Mouse (Mus musculus) kidney, embryonic 16.5 days (tissue): Measurements from ENCODE around the gene Gm49403. TPM values are rescaled to one million over a fixed set of nuclear protein-coding genes. Genes with fewer than 3 reads are reported as not detected.
"Not testable (repeated sequence)": the region's sequence is repeated elsewhere in the genome, so short reads cannot be mapped to it uniquely, and the experiment has no call there.

Experiments
- ATAC-seq: fragments of 200-750 bp; cut with Nextera tagmentation; 2 replicates; pipeline ENCODE4 v1.8.0; 2017; ENCODE audit warnings: moderate TSS enrichment; ENCODE audit not compliant: low FRiP score, low TSS enrichment
- H3K27ac ChIP-seq: fragments of 300-500 bp; sonication (generic); 2 replicates; pipeline ENCODE4 v1.5.1; 2014; ENCODE audit warnings: low read length
- H3K27me3 ChIP-seq: fragments of 300-500 bp; sonication (generic); 2 replicates; pipeline ENCODE4 v1.6.1; 2014; ENCODE audit warnings: low read length, control low read depth, mixed read lengths; ENCODE audit not compliant: insufficient read depth
- H3K36me3 ChIP-seq: fragments of 300-500 bp; sonication (generic); 2 replicates; pipeline ENCODE4 v1.6.1; 2014; ENCODE audit warnings: low read length, control low read depth, mixed read lengths; ENCODE audit not compliant: insufficient read depth
- H3K4me1 ChIP-seq: fragments of 300-500 bp; sonication (generic); 2 replicates; pipeline ENCODE4 v1.6.1; 2014; ENCODE audit warnings: low read length, control low read depth, mixed read lengths; ENCODE audit not compliant: insufficient read depth
- H3K4me2 ChIP-seq: fragments of 300-500 bp; sonication (generic); replicated peaks from 2 replicates; pipeline ENCODE4 v1.6.1; 2014; ENCODE audit warnings: low read depth, low read length
- H3K4me3 ChIP-seq: fragments of 300-500 bp; sonication (generic); 2 replicates; pipeline ENCODE4 v1.5.1; 2014; ENCODE audit warnings: mild to moderate bottlenecking, low read length
- H3K9ac ChIP-seq: fragments of 300-500 bp; sonication (generic); replicated peaks from 2 replicates; pipeline ENCODE4 v1.6.1; 2014; ENCODE audit warnings: low read length
- H3K9me3 ChIP-seq: fragments of 300-500 bp; sonication (generic); 2 replicates; pipeline ENCODE4 v1.6.1; 2016; ENCODE audit warnings: low read length, control low read depth
- WGBS: fragments of 180-500 bp; shearing (Covaris S2); extraction: QIAGEN DNeasy Blood & Tissue Kit; methylation state at CpG from one replicate; pipeline ENCODE4 v1.1.7; 2014; 5-methylcytosine and 5-hydroxymethylcytosine counted together
- polyA plus RNA-seq: library from polyadenylated mRNA; unstranded; fragments of >200 nt; fragmentation: Nextera tagmentation; extraction: Ambion mirVana; gene quantifications from 2 replicates; pipeline ENCODE4 v1.2.1, GENCODE M21; 2015

The Gm49403 gene
- polyA plus RNA-seq, 1 experiment from 2014 or later: not detected

DNA sequence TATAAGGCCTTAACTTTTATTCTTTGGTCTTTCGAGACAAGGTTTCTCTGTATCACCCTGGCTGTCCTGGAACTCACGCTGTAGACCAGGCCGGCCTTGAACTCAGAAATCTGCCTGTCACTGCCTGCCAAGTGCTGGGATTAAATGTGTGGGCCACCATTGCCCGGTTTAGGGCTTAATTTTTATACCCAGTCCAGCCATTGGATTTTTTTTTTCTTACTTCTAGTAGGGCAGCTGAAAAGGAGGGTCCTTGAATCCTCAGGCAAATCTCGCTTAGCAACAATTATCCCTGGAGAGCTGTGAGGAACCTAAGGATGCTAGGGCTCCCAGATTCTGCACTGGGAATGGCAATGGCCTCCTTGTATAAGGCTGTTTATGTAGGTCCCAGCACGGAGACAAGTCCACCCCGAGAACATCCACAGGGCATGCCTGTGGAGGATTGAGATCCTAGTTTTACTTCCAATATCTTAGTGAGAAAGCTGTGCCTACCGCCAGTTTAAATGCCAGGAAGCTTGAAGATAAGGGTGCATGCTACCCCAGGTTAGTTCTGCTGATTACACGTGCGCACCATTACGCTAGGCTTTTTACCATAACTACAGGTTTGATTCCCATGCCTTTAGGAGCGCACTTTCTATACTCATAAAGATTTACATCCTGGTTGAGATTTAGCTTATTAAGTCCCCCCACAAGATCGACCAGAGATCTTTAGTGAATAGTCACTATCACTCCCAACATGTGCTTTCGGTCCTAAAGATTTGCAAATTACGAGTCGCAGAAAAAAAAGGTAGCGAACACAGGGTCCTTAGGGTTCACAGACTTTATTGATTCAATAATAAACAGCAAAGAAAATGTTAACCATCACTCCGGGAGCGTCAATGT, 4.1 kb downstream of the Gm49403 start:
- no peak for ATAC-seq
- Histone ChIP-seq H3K36me3 (peaks cover 13% of the 10 kb centered on the region; the same call in 1 of the 2 replicates), H3K27me3 (no peaks in the 10 kb centered on the region), H3K9me3 (no peaks in the 10 kb centered on the region), H3K4me1 (peaks cover 17% of the 10 kb centered on the region), H3K27ac (peak overlapping the region; percentile 86), H3K9ac (peak overlapping the region; percentile 92), H3K4me3 (peak overlapping the region; percentile 81), H3K4me2 (peak overlapping the region; percentile 88)
- WGBS: 15% methylated on average over 19 of the region's 19 CpGs

DNA sequence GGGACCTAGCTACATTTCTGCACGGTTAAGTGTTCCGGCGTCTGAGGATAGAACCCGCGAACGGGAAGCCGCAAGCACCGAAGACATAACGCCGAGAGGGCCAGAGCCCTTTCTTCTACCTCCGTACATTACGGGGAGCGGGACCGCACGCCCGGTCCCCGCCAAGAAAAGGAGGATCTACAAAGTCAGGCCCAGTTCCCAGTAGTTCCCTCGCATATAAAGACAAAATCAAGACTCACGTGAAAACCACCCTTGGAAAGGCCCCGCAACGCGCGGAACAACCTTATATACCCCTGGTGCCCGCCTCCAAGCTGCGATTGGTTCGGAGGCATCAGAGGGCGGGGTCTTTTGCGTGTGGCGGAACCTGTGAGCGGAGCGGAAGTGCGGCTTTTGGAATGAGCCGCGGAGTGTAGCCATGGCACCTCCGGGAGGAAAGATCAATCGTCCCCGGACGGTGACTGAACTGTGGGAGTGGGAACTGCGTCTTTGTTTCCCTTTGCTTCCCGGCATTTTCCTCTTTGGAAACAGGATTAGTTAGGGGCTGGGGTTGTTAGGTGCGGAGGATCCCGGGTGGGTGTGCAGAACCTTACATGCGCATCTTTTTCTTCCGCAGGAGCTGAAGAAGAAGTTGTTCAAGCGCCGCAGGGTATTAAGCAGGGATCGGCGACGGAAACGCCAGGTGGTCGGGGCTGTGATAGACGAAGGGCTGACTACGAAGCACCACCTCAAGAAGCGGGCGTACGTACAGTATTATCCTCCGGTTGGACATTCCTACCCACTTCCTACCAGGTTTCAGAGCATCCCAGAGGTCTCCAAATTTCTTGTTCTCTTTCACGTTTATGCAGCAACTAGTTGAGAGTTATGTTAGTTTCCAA, 5.0 kb downstream of the Gm49403 start, which contains the start of the genes 1810009A15Rik and Gm49416:
Gene 1810009A15Rik, plus strand, starts transcription at position 343 of the 875 bp plus-strand sequence.
Gene Gm49416, plus strand, starts transcription at position 416 of the 875 bp plus-strand sequence.
- under 1% methylated on average over 58 of the region's 58 CpGs for WGBS

DNA sequence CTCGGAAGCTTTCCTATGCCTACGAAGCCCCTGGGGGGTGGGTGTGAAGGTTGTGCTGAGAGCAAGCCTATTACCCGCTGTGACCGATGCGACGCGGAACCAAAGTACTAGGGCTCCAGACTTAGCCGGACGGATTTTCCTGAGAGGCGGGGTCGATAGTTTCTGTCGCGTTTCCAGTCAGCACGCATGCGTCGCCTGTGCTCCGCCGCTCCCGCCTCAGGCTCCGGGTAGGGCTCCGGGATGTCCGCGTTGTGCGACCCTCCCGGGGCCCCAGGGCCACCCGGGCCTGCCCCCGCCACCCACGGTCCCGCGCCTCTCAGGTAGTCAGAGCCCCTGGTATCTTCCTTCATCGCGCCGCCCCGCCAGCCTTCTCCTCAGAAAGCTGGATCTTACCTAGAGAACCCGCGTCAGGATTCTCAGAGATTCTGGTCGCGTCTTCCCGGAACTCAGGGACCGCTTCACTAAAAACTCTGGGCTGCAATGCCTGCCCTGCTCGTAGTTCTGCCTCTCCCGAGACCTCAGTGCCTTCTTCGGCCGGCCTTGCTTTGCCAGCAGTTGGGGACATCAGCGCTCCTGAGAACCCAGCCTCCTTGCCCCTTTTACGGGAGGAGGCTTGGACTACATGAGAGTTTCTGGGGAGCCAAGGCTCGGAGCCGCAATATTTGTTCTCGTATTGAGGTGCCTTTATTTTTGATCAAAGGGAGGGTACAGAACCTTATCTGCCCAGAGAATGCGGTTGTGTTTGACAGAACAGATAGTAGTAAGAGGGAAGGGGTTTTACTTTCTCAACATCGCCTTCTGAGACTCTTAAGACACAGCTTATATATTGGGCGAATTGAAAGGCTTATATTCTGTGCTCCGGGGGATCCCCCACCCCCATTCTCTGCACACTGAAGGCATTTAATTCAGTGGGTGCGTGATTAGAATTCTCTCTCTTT, 9.4 kb downstream of the Gm49403 start, which contains the start of gene Ints5:
Gene Ints5, plus strand, starts transcription at position 177 of the 938 bp plus-strand sequence.
- WGBS: 2% methylated on average over 54 of the region's 54 CpGs
- ATAC-seq: peak; percentile 42
- peak within 1 kb of the TSS; percentile 81 for H3K4me2 ChIP-seq

More for the DNA sequence above, 5.0 kb downstream of the Gm49403 start, which contains the start of the genes 1810009A15Rik and Gm49416:
- Histone ChIP-seq H3K4me1 (peaks cover 20% of the 10 kb centered on the region), H3K9me3 (no peaks in the 10 kb centered on the region), H3K27ac (peak within 1 kb of the TSS; percentile 93), H3K4me3 (peak within 1 kb of the TSS; percentile 81), H3K4me2 (peak within 1 kb of the TSS; percentile 88), H3K9ac (peak within 1 kb of the TSS; percentile 92), H3K36me3 (peaks cover 13% of the 10 kb centered on the region; the same call in 1 of the 2 replicates), H3K27me3 (no peaks in the 10 kb centered on the region)
- ATAC-seq: peak; percentile 95

DNA sequence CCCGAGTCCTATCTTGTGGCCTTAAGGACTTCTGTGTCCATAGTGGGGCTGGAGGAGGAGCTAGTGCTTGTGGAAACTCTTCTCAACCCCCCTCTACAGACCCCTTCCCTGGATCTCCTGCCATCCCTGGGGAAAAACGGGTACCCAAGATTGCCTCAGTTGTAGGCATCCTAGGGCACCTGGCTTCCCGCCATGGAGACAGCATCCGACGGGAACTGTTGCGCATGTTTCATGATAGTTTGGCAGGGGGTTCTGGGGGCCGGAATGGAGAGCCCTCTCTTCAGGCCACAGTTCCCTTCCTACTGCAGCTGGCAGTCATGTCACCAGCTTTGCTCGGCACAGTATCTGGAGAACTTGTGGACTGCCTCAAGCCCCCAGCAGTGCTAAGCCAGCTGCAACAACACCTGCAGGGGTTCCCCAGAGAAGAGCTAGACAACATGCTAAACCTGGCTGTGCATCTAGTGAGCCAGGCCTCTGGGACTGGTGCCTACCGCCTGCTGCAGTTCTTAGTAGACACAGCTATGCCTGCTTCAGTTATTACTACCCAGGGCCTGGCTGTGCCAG, 11.7 kb downstream of the Gm49403 start:
- no peak for ATAC-seq
- no peak overlapping the region for H3K4me3 ChIP-seq
- H3K4me2 ChIP-seq: no peak overlapping the region
- H3K9me3 ChIP-seq: no peaks in the 10 kb centered on the region
- no peak overlapping the region for H3K27ac ChIP-seq
- H3K9ac ChIP-seq: no peak overlapping the region
- H3K4me1 ChIP-seq: peaks cover 26% of the 10 kb centered on the region
- 93% methylated on average over 9 of the region's 9 CpGs for WGBS
- H3K27me3 ChIP-seq: no peaks in the 10 kb centered on the region
- peaks cover 21% of the 10 kb centered on the region for H3K36me3 ChIP-seq

More for the DNA sequence above, 9.4 kb downstream of the Gm49403 start, which contains the start of gene Ints5:
- Histone ChIP-seq H3K27me3 (no peaks in the 10 kb centered on the region), H3K36me3 (peaks cover 25% of the 10 kb centered on the region), H3K27ac (peak within 1 kb of the TSS; percentile 84), H3K9ac (peak within 1 kb of the TSS; percentile 96), H3K4me1 (peaks cover 24% of the 10 kb centered on the region), H3K9me3 (no peaks in the 10 kb centered on the region), H3K4me3 (peak within 1 kb of the TSS; percentile 85)

DNA sequence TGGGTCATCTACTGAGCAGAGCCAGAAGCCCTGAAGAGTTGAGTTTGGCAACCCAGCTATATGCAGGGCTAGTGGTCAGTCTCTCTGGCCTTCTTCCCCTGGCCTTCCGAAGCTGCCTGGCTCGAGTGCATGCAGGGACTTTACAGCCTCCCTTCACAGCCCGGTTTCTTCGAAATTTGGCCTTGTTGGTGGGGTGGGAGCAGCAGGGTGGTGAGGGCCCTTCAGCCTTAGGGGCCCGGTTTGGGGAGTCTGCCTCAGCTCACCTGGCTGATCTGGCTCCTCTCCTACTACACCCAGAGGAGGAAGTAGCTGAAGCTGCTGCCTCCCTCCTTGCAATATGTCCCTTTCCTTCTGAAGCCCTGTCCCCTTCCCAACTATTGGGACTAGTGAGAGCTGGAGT, 12.5 kb downstream of the Gm49403 start:
- H3K9me3 ChIP-seq, H3K4me3 ChIP-seq, H3K27me3 ChIP-seq, H3K9ac ChIP-seq, H3K27ac ChIP-seq, ATAC-seq, H3K4me2 ChIP-seq: not testable (repeated sequence)
- Histone ChIP-seq H3K4me1 (peaks cover 26% of the 10 kb centered on the region), H3K36me3 (peaks cover 18% of the 10 kb centered on the region)
- WGBS: 74% methylated on average over 5 of the region's 5 CpGs

DNA sequence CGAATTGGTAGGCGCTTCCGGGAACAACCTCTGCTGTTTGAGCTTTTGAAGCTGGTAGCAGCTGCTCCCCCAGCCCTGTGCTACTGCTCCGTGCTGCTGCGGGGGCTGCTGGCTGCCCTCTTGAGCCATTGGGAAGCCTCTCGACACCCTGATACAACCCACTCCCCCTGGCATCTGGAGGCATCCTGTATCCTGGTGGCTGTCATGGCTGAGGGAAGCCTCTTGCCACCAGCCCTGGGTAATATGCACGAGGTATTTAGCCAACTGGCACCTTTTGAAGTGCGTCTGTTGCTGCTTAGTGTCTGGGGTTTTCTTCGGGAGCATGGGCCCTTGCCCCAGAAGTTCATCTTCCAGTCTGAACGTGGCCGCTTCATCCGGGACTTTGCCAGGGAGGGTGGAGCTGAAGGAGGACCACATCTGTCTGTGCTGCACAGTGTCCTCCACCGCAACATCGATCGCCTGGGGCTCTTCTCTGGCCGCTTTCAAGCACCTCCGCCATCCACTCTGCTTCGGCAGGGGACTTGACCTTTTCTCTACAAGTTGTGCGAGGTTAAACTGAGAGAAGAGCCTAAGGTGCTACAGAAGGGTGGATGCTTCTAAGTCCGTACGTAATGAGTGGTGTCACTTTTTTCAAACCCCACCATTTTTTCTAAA, 13.6 kb downstream of the Gm49403 start:
- peak overlapping the region; percentile 66 for H3K4me3 ChIP-seq
- peak overlapping the region; percentile 59 for H3K4me2 ChIP-seq
- ATAC-seq: peak; percentile 54
- H3K4me1 ChIP-seq: peaks cover 26% of the 10 kb centered on the region
- H3K27ac ChIP-seq: peak overlapping the region; percentile 85
- WGBS: 19% methylated on average over 21 of the region's 21 CpGs
- peak overlapping the region; percentile 84 for H3K9ac ChIP-seq
- H3K27me3 ChIP-seq, H3K9me3 ChIP-seq: not testable (repeated sequence)
- H3K36me3 ChIP-seq: peaks cover 14% of the 10 kb centered on the region

DNA sequence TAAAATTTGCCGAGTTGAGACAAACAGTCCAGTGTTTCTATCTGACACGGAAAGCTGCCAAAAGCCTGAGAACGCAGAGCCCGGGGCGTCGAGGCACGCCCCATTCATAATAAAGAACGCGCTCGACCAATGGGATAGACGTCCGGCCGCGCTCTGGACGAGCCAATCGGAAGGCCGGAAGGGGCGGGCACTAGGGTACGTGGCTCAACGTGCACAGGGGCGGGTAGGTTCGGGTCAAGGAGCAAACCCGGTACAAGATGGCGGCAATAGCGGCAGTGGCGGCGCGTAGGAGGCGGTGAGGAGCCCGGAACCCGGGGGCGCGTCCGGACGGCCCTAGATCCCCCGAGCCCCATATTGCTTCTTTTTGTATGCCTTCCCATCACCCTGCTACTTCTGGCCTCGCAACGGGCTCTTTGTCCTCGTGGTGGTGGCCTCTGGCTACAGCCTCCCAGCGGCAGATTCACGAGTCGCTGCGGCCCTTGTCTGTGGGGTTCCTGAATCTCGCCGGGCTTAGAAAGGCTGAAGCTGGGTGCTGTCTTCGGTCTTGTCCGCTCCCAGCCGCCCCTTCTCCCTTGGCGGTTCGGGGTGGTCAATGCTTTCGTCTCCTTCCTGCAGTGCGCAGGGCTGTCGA, 14.2 kb downstream of the Gm49403 start, which contains the start of gene Ganab:
Gene Ganab, plus strand, starts transcription at position 207 of the 631 bp plus-strand sequence.
- H3K9ac ChIP-seq: peak within 1 kb of the TSS; percentile 84
- under 1% methylated on average over 53 of the region's 53 CpGs for WGBS

DNA sequence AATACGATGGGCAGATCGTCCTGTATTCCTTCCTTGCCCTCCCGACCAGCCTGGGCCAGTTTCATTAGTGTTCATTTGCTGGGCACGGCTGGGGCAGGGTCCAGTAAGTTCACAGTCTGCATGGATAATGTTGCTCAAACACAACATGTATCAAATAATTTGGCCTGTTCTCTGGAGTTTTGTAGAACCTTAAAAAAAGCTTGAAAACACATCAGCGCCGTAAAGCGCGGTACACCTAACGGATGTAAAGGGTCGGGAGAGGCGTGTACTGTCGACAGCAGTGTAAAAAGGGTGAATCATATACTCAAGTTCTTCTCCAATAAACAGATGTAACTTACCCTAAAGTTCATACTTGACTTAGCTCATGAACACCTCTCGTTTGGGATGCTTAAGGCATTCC, 14.8 kb downstream of the Gm49403 start:
- H3K27ac ChIP-seq: peak overlapping the region; percentile 88
- peak overlapping the region; percentile 84 for H3K9ac ChIP-seq
- H3K9me3 ChIP-seq: no peaks in the 10 kb centered on the region
- no peaks in the 10 kb centered on the region for H3K27me3 ChIP-seq
- H3K4me3 ChIP-seq: peak overlapping the region; percentile 66
- H3K4me2 ChIP-seq: peak overlapping the region; percentile 59
- peaks cover 24% of the 10 kb centered on the region for H3K4me1 ChIP-seq
- peaks cover 23% of the 10 kb centered on the region for H3K36me3 ChIP-seq
- no peak; the same call in 1 of the 2 replicates for ATAC-seq
- 4% methylated on average over 13 of the region's 13 CpGs for WGBS

More for the DNA sequence above, 14.2 kb downstream of the Gm49403 start, which contains the start of gene Ganab:
- peak; percentile 98 for ATAC-seq
- peak within 1 kb of the TSS; percentile 66 for H3K4me3 ChIP-seq
- H3K9me3 ChIP-seq: no peaks in the 10 kb centered on the region
- H3K4me1 ChIP-seq: peaks cover 26% of the 10 kb centered on the region
- H3K4me2 ChIP-seq: peak within 1 kb of the TSS; percentile 59
- H3K36me3 ChIP-seq: peaks cover 19% of the 10 kb centered on the region
- no peaks in the 10 kb centered on the region for H3K27me3 ChIP-seq
- H3K27ac ChIP-seq: peak within 1 kb of the TSS; percentile 88
